Mouse (Mus musculus) G1E-ER4 (cell line): Measurements from ENCODE around the gene Hoxa1. TPM values are rescaled to one million over a fixed set of nuclear protein-coding genes. Genes with fewer than 3 reads are reported as not detected.

Experiments
- GATA1 ChIP-seq: IDR thresholded peaks from one replicate; pipeline ENCODE4 v1.8.0; 2012; ENCODE audit warnings: low read length, inconsistent platforms
- polyA plus RNA-seq: library from polyadenylated mRNA; stranded (reverse); fragments of >175 nt; gene quantifications from 2 replicates; pipeline ENCODE4 v1.2.3, GENCODE M21; 2012

Hoxa1 gene
- polyA plus RNA-seq, 1 experiment = not detected

DNA sequence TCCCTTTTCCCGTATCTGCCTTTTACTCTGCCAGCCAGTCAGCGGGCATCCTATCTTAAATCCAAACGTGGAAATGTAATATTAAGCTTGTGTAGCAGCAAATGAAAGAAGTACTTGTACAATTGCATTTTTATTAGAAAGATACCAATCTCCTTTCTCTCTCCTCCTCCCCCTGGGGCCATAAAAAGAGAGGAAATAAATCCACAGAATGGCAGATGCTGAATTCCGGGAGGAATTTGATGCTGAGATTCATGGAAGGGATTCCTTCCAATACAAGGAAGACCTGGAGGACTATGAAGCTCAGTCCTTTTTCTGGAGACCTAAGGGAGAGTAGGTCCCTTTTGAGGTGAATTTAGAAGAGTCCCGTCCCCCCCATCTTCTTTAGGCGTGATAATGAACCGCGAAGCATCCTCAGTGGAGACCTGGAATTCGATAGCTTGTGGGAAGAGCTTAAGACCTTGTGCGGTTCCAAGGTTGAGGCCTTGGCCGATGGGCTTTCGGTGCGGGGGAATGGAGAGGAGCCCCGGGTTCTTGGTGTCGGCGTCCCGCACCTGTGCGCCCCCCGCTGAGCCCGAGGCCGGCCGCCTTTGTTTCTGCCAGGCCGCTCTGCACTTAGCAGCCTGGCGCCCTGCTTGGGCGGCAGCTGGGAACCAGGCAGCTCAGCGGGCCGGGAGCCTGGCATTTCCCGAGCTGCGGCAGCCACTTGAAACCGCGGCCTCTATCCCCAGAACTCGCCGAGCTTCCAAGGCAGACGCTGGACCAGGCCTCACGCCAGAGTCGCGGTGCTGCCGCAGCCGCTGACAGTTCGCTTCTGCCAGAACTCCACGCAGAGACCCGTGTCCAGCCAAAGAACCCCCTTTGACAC is 10.3 kb upstream of the Hoxa1 start:
- TF ChIP-seq GATA1 = no peak

GRCm38 (mm10) chr6:52167736-52168161 is 9.6 kb upstream of the Hoxa1 start:
- no peak for TF ChIP-seq GATA1

GRCm38 (mm10) chr6:52167176-52167575 is 9.1 kb upstream of the Hoxa1 start:
- no peak for TF ChIP-seq GATA1

DNA sequence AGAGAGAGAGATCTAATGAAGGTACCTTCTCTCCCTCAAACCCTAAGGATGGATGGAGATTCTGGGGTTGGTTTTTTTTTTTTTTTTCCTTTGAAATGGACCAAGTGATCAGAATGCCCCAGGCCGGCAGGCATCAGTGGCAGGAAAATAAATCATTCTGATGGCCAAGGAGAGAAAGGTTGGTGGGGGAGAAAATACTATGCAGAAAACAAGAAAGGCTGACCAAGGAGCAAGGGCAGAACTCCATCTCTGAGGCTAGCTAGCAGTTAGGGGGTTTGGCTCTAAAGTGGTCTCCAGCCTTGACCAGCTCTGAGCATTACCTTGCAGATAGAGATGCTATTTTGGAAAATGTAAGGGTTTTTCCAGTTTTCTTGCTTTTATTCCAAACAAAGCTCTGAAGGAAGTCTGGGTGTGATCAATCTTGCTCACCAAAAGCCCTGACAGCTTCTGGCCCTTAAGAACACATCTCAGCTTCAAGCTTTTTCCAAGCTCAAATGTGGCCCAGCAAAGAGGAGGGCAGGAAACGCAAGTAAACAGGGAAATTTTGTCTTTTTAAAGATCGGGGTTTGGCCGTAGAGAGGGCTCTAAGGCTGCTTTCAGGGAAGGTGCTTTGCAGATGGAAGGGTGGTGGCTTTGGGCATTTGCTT is 8.4 kb upstream of the Hoxa1 start:
- TF ChIP-seq GATA1 = no peak

- TF ChIP-seq GATA1 = no peak
These were observed 7.6 kb upstream of the Hoxa1 start for GRCm38 (mm10) chr6:52165441-52166370.

DNA sequence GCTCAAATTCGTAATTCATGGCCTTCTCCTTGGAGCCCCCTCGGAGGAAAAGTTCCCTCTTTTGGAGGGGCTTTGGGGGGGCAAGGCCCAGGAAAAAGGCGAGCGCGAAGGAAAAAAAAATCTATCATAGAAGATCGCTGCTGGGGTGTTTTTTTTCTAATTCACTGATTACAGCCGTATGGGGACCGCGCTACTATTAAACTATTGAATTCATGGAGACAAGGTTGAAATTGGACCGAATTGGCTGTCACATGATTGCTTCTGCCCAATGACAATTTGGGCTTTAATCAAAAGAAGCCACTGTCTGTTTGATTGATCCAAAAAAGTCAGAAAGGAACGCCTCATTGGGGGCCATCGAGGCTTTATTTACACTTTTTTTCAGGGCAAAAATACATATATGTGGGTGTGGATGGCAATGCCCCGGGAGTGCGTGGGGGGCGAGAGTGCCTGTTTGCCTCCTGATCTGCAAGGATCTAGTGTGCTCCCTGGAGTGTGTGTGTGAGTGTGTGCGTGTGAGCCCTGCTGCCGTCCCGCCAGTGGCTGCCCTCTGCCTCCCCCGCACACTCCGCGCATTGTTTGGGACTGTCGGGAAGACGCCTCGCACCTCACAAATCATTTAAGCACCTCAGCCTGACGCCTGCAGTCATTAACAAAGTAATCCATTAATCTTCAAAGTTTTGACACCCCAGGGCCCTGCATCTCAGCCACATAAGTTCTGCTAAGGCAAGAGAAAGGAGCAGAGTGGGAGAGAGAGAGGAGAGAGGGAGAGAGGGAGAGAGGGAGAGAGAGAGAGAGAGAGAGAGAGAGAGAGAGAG is 6.7 kb upstream of the Hoxa1 start, which contains the start of gene Hoxa2:
TSS of gene Hoxa2 (minus strand) at position 206 of the 815 bp plus-strand sequence.
- no peak for TF ChIP-seq GATA1

GRCm38 (mm10) chr6:52164051-52164625 is 6.0 kb upstream of the Hoxa1 start:
- no peak for TF ChIP-seq GATA1

DNA sequence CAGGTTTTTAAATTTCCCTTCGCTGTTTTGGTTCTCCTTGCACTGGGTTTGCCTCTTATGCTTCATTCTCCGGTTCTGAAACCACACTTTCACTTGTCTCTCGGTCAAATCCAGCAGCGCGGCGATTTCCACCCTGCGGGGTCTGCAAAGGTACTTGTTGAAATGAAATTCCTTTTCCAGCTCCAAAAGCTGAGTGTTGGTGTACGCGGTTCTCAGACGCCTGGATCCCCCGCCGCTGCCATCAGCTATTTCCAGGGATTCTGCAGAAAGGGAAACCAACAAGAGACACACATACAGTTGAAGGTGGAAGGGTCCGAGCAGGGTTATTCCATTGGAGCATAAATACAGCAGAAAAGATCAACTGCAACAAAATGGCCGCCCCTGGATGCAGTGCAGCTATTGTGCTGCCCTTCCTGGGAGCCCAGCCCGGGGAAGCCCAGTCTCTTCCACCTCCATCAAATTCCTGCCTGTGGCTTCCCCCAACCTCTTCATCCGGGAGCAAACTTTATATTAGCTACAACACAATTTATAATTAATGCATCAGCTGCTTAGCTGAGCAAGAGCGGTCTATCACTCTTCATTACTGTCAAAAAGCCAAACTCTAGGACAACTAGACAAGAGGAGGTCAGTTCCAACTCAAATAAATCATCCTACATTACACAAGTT is 5.4 kb upstream of the Hoxa1 start:
- TF ChIP-seq GATA1 = no peak

DNA sequence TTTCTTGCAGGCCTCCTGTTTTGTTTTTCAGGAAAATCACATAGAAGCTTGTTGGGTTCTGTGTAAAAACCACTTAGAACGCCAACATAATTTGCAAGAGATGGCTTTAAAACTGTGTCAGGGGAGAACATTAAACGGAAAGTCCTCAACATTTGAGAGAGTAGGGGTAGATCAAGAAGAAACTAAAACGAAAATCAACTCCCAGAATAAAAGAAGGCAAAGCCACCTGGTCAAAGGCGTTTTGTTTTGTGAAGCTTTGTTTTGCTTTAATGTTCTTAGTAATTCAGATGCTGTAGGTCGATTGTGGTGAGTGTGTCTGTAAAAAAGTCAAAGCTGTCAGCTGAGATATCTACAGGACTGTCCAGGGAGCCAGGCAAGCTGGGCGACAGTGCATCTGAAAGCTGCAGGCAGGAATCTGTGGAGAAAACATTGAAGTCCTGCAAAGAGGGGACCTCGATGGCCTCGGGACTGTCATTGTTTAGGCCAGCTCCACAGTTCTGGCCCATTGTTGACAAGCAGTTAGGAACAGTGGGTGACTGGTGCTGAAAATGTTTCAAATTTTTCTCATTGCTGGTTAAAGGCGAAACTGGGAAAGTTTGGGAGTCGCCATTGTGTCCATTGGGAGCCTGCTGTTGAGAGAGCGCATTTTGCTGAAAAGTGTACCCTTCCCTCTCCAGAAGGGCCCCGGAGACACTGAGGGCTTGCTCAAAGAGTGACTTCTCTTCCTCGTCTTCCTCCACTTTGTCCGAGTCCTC is 4.7 kb upstream of the Hoxa1 start:
- no peak for TF ChIP-seq GATA1

DNA sequence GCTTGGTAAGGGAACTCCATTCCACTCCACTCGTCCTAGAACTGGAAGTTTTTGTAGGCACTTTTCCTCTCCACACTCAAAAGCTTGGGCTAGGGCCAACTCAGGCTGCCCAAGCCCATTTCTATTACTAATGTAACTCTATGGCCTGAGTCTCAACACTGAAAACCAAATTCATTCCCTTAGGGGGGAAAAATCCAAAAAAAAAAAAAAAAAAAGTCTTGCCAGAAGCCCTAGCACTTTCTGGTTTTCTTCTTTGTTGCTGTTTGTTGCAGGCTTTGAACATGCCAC is 3.9 kb upstream of the Hoxa1 start:
- TF ChIP-seq GATA1 = no peak

DNA sequence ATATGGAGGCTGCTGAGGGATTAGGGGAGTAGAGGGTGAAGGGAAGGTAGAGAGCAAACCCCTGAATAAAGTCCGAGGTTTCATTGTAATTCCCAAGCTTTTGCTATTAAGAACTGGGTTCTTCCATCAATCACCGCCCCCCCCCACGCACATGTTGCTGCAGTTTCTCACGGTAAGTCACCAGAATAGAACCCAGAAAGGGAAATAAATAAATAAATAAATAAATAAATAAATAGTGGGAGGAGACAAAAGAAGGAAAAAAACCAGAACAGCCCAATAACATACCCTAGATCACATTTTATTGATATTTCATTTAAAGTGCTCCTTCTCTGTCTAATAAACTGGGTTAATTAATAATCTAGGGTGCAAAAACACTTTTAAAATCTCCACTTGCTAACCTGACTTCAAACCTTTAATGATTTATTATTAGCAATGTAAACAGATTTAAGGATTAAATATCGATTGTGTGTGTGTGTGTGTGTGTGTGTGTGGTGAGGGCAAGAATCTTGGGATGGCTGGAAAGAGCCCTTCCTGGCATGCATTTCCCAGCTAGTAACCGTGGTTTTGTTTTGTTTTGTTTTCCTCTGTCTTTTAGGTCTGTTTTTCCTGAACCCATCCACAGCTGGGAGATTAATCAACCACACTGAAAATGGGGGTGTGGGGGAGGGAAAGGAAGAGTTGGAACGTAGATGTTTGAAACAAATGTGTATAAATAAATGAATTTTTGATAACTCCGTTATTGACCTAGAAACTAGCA is 3.4 kb upstream of the Hoxa1 start:
- TF ChIP-seq GATA1 = no peak

GRCm38 (mm10) chr6:52160511-52161335 is 2.6 kb upstream of the Hoxa1 start:
- no peak for TF ChIP-seq GATA1
